Mouse (Mus musculus) E14TG2a.4 (cell line): ENCODE measurements at regions not wholly inside any gene's neighbourhood (a gene's known extent, or its start where the extent isn't known, plus 50 kb on each side); places are given as distances from the start of the nearest gene placed in this dataset.

Experiments
- CTCF ChIP-seq: conservative IDR thresholded peaks from 2 replicates; pipeline ENCODE4 v1.5.1; 2014; ENCODE audit warnings: low read length
- NANOG ChIP-seq: IDR thresholded peaks from 2 replicates; pipeline ENCODE4 v1.6.1; 2014; ENCODE audit warnings: borderline replicate concordance, low read length, mixed read lengths

DNA sequence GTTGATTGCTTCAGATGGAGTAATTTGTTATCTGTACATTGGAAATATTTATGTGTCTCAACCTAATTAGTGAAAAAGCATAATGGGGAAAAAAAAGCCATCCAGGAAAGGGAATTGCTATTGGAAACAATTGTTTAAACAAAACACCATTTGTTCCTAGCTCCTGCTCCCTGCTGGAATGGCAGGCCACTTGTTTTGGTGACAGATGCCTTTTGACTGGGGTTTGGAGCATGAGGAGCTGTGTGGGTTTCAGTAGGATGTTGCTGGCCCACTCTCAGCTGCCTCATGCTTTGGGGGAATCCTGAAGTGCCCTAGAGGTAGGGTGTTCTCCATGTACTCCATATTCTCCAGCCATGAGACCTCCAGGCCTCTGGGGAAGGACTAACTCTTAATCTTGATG lies 105.5 kb downstream of the Dmrta2 start:
- TF ChIP-seq CTCF (no peak), NANOG (no peak)
